Mouse (Mus musculus) CD4-positive naive resting alpha-beta T cell, adult 57 days (primary cell): ENCODE results near the gene Lrrc10. TPM values are rescaled to one million over a fixed set of nuclear protein-coding genes. Genes with fewer than 3 reads are reported as not detected.

Experiments used
- total RNA-seq: library from RNA; stranded (reverse); gene quantifications from one replicate; pipeline ENCODE4 v1.2.4, GENCODE M21; 2023

Lrrc10 gene
- not detected for total RNA-seq

GRCm38 (mm10) chr10:117045175-117046056 is at the start of gene Lrrc10:
Gene Lrrc10, plus strand, starts transcription at chr10:117045341.

GRCm38 (mm10) chr10:117063254-117064021 is 18.3 kb downstream of the Lrrc10 start, which contains the start of gene Cct2:
Gene Cct2, minus strand, starts transcription at chr10:117063814.

Other genes with a start within 250 kb of the Lrrc10 start
- gene Myrfl, start 148.4 kb upstream of the Lrrc10 start, total RNA-seq = 0.24 TPM
- gene Rab3ip, start 94.6 kb upstream of the Lrrc10 start, total RNA-seq = 144 TPM
- gene Gm10271, start 72.7 kb upstream of the Lrrc10 start, total RNA-seq = not detected
- not detected for gene Best3, start 59.0 kb upstream of the Lrrc10 start, total RNA-seq
- gene Cct2, start 18.5 kb downstream of the Lrrc10 start, total RNA-seq = 243 TPM
- gene Frs2, start 103.2 kb downstream of the Lrrc10 start, total RNA-seq = 33.2 TPM
- gene Yeats4, start 179.2 kb downstream of the Lrrc10 start, total RNA-seq = 72.3 TPM
- gene 9530003J23Rik, start 193.4 kb downstream of the Lrrc10 start, total RNA-seq = not detected
- 89.0 TPM for gene Lyz2, start 237.0 kb downstream of the Lrrc10 start, total RNA-seq
- 10.0 TPM for gene Lyz1, start 247.5 kb downstream of the Lrrc10 start, total RNA-seq